Mouse (Mus musculus): ENCODE data around the gene Kctd13.

DNA sequence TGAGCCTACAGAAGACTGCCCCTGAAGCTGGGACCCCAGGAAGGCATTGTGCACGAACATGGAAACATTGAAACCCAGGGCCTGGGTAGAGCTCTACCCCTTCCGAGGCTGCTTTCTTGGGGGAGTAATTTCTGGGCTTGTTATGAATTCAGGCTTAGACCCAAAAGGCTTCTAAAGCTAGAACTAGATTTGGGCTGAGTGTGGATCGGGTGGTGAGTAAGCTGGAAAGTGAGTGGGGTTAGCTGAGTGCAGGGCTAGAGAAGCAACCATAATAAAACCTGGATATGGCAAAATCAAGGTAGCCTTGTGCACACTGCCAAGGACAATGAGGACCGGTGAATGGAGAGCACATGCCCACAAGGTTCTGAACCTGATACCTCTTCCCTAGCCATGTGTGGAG, 33.3 kb downstream of the Kctd13 start:
- TF ChIP-seq CTCF (IDR thresholded peaks at IDR 0.05; ENCODE audit: control insufficient read depth, insufficient read depth, low read length) (no peak), POLR2A (IDR thresholded peaks at IDR 0.05; ENCODE audit: borderline replicate concordance, control insufficient read depth, low read depth, low read length) (no peak)

Measured in bone marrow, adult 2 months (tissue).